Mouse (Mus musculus): ENCODE measurements around the gene Aars2. TPM values are rescaled to one million over a fixed set of nuclear protein-coding genes. Genes with fewer than 3 reads are reported as not detected.

The Aars2 gene
- polyA plus RNA-seq, 1 experiment from 2014 or later = 14.3 TPM

DNA sequence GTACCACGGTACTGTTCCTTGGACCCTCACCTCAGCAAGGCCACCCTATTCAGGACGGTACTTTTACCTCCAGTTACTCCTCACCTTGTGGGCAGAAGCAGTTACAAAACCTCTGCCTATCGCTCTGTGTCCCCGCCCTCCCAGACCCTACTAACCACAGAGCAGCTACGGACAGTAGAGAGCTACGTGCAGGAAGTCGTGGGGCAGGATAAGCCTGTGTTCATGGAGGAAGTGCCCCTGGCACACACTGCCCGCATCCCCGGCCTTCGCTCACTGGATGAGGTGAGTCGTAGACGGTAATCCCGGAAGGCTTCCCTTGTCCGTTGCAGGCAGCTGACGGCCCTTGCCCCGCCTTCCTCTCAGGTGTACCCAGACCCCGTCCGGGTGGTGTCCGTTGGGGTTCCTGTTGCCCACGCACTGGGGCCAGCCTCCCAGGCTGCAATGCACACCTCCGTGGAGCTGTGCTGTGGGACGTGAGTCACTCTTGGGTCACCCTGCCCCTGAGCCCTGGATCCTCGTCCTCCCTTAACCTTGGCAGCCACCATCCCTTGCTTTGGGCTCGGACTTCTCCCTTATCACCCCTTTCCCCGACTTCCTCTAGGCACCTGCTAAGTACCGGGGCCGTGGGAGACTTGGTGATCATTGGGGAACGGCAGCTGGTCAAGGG lies 11.0 kb downstream of the Aars2 start:
- DNase-seq (ENCODE audit: low spot score) (no peak), ATAC-seq (replicated peaks; ENCODE audit: insufficient number of reproducible peaks, low FRiP score, low TSS enrichment, low read depth) (no peak)
- Histone ChIP-seq H3K4me2 (ENCODE audit: low read depth, low read length) (no peak overlapping the region), H3K9ac (replicated peaks; ENCODE audit: low read length) (no peak overlapping the region), H3K27me3 (ENCODE audit: control insufficient read depth, insufficient read depth, low read length) (no peaks in the 10 kb centered on the region), H3K36me3 (replicated peaks; ENCODE audit: control insufficient read depth, insufficient read depth, low read depth, low read length) (no peaks in the 10 kb centered on the region; the same call in 1 of the 2 replicates), H3K9me3 (replicated peaks; ENCODE audit: control insufficient read depth, low read length) (no peaks in the 10 kb centered on the region), H3K27ac (replicated peaks; ENCODE audit: low read depth, low read length) (no peak overlapping the region), H3K4me1 (ENCODE audit: control insufficient read depth, insufficient read depth, low read length) (no peaks in the 10 kb centered on the region), H3K4me3 (ENCODE audit: low read depth, low read length) (no peak overlapping the region)
- WGBS = 90% methylated on average over 28 of the region's 28 CpGs

DNA sequence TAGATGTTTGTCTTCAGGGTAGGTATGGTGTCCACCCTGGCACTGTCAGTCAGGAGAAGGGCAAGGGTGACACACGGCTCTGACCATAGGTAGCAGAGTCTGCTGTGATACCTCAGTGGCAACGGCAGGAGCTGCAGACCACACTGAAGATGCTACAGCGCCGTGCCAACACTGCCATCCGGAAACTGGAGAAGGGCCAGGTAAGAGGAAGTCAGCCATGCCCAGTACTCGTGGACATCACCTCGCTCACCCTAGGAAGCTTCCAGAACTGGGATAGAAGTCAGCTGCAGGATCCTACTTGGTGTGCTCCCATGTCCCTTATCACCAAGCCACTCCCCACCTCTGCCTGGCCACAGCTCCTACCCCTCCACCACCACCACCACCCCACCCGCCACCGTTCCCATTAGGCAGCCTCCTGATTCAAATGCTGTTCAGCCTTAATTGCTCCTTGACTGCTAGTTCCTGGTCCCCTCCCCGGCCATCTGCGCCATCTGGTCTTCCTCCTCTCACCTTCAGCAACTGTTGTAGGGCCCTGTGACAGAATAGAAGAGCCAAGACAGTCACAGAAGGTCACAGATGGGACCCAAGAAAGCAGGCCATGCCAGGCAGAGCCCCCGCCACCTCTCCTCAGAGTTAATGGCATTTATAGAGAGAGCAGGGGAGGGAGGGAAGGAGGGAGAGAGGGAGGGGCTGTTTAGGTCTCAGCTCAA lies 12.3 kb downstream of the Aars2 start:
- H3K4me2 ChIP-seq (ENCODE audit: low read depth, low read length) = no peak overlapping the region
- DNase-seq (ENCODE audit: low spot score) = no peak
- no peaks in the 10 kb centered on the region; the same call in 1 of the 2 replicates for H3K4me1 ChIP-seq (ENCODE audit: control insufficient read depth, insufficient read depth, low read length)
- H3K36me3 ChIP-seq (replicated peaks; ENCODE audit: control insufficient read depth, insufficient read depth, low read depth, low read length) = no peaks in the 10 kb centered on the region; the same call in 1 of the 2 replicates
- no peak overlapping the region for H3K9ac ChIP-seq (replicated peaks; ENCODE audit: low read length)
- H3K9me3 ChIP-seq (replicated peaks; ENCODE audit: control insufficient read depth, low read length) = no peaks in the 10 kb centered on the region
- H3K27ac ChIP-seq (replicated peaks; ENCODE audit: low read depth, low read length) = no peak overlapping the region
- H3K27me3 ChIP-seq (ENCODE audit: control insufficient read depth, insufficient read depth, low read length) = no peaks in the 10 kb centered on the region
- 85% methylated on average over 12 of the region's 12 CpGs for WGBS
- ATAC-seq (replicated peaks; ENCODE audit: insufficient number of reproducible peaks, low FRiP score, low TSS enrichment, low read depth) = no peak
- H3K4me3 ChIP-seq (ENCODE audit: low read depth, low read length) = no peak overlapping the region

DNA sequence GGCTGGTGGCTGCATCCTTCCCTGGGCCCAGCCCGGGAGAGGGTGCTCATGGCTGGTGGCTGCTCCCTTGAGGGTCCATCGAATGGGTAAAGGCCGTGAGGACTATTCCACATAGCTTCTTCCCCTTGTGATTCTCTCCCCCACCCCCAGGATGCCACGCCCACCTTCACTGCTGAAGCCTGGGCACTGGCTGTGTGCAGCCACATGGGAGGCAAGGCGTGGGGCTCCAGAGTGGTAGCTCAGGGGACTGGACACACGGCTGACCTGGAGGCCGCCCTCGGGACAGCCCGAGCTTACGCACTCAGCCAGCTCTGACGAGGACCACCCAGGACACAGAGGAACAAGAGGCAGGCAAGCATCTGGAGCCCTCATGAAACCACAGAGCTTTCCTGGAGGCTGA lies 13.5 kb downstream of the Aars2 start:
- DNase-seq (ENCODE audit: low spot score) (no peak), ATAC-seq (replicated peaks; ENCODE audit: insufficient number of reproducible peaks, low FRiP score, low TSS enrichment, low read depth) (no peak)
- H3K27ac ChIP-seq (replicated peaks; ENCODE audit: low read depth, low read length) = no peak overlapping the region
- H3K4me3 ChIP-seq (ENCODE audit: low read depth, low read length) = no peak overlapping the region
- no peak overlapping the region for H3K9ac ChIP-seq (replicated peaks; ENCODE audit: low read length)
- H3K4me1 ChIP-seq (ENCODE audit: control insufficient read depth, insufficient read depth, low read length) = no peaks in the 10 kb centered on the region; the same call in 1 of the 2 replicates
- no peaks in the 10 kb centered on the region for H3K9me3 ChIP-seq (replicated peaks; ENCODE audit: control insufficient read depth, low read length)
- no peaks in the 10 kb centered on the region for H3K27me3 ChIP-seq (ENCODE audit: control insufficient read depth, insufficient read depth, low read length)
- H3K4me2 ChIP-seq (ENCODE audit: low read depth, low read length) = no peak overlapping the region
- WGBS = 84% methylated on average over 11 of the region's 11 CpGs
- H3K36me3 ChIP-seq (replicated peaks; ENCODE audit: control insufficient read depth, insufficient read depth, low read depth, low read length) = no peaks in the 10 kb centered on the region; the same call in 1 of the 2 replicates

DNA sequence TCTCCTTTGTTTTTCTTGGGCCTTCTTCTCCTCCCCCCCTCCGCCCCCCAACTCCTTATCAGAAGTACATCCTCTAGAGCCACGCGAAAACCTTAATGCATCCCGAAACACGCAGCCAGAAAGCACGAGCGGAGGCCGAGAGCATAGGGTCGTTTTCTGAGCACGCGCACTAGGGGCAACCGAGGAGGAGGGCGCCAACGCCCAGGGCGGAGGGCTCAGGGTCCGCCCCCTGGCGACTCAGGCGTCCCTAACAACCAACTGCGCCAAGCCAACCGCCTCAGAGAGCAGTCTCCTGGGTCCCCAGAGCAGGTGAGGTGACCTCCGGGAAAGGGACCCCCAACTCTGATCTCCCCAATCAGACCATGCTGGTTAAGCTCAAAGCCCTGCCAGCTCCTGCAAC lies 16.6 kb downstream of the Aars2 start, which contains the start of gene Tcte1:
Gene Tcte1, plus strand, starts transcription at position 172 of the 400 bp plus-strand sequence.
- H3K9me3 ChIP-seq (replicated peaks; ENCODE audit: control insufficient read depth, low read length) = no peaks in the 10 kb centered on the region
- DNase-seq (ENCODE audit: low spot score) (peak; percentile 90), ATAC-seq (replicated peaks; ENCODE audit: insufficient number of reproducible peaks, low FRiP score, low TSS enrichment, low read depth) (peak; percentile 76)
- WGBS = 0% methylated on average over 21 of the region's 21 CpGs
- no peaks in the 10 kb centered on the region; the same call in 1 of the 2 replicates for H3K4me1 ChIP-seq (ENCODE audit: control insufficient read depth, insufficient read depth, low read length)
- H3K27me3 ChIP-seq (ENCODE audit: control insufficient read depth, insufficient read depth, low read length) = no peaks in the 10 kb centered on the region
- no peak within 1 kb of the TSS for H3K27ac ChIP-seq (replicated peaks; ENCODE audit: low read depth, low read length)
- no peaks in the 10 kb centered on the region for H3K36me3 ChIP-seq (replicated peaks; ENCODE audit: control insufficient read depth, insufficient read depth, low read depth, low read length)
- H3K4me2 ChIP-seq (ENCODE audit: low read depth, low read length) = peak within 1 kb of the TSS; percentile 65
- H3K4me3 ChIP-seq (ENCODE audit: low read depth, low read length) = peak within 1 kb of the TSS; percentile 35
- peak within 1 kb of the TSS; percentile 59 for H3K9ac ChIP-seq (replicated peaks; ENCODE audit: low read length)

DNA sequence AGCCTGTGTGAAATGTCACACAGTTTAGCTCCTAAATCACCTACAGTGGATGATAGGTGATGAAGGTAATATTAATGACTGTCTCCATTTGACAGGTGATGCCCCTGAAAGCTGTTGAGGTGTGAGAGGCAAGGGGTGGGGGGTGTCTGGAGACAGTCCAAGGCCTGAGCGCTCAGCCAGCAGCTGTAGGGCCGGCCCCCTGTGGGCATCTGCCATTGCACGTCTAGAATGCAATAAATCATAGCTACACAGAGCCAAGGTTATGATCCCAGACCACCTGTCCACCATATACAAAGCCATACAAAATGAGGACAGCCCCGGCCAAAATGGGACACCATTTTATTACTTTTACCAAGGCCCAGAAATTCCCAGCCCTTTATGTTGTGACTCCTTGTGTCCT lies 18.3 kb downstream of the Aars2 start:
- no peak for ATAC-seq (replicated peaks; ENCODE audit: insufficient number of reproducible peaks, low FRiP score, low TSS enrichment, low read depth)
- no peak for DNase-seq (ENCODE audit: low spot score)
- H3K4me3 ChIP-seq (ENCODE audit: low read depth, low read length) = no peak overlapping the region
- no peaks in the 10 kb centered on the region for H3K9me3 ChIP-seq (replicated peaks; ENCODE audit: control insufficient read depth, low read length)
- H3K4me1 ChIP-seq (ENCODE audit: control insufficient read depth, insufficient read depth, low read length) = no peaks in the 10 kb centered on the region; the same call in 1 of the 2 replicates
- whole genome bisulfite sequencing = 76% methylated on average over 4 of the region's 4 CpGs
- H3K4me2 ChIP-seq (ENCODE audit: low read depth, low read length) = no peak overlapping the region
- no peak overlapping the region for H3K9ac ChIP-seq (replicated peaks; ENCODE audit: low read length)
- no peaks in the 10 kb centered on the region for H3K27me3 ChIP-seq (ENCODE audit: control insufficient read depth, insufficient read depth, low read length)
- no peak overlapping the region for H3K27ac ChIP-seq (replicated peaks; ENCODE audit: low read depth, low read length)
- no peaks in the 10 kb centered on the region for H3K36me3 ChIP-seq (replicated peaks; ENCODE audit: control insufficient read depth, insufficient read depth, low read depth, low read length)

DNA sequence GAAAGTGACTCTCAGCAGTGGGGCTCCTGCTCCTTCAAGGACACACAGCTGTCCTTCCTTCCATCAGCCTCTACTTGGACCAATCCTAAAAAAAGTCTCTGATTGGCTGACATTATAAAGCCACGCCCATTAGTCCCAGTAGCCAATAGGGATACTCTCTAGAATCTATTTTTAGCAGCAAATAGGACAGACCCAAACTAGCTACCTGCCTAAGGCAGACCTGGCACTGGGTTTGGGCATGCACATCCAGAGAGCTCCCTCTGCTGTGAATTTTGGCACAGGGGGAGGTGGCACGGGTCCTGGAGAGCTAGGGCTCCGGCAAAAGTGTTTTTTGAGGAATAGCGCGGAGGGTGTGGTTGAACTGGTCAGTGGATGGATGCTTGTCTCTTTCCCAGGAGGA lies 19.9 kb downstream of the Aars2 start:
- no peak for ATAC-seq (replicated peaks; ENCODE audit: insufficient number of reproducible peaks, low FRiP score, low TSS enrichment, low read depth)
- H3K36me3 ChIP-seq (replicated peaks; ENCODE audit: control insufficient read depth, insufficient read depth, low read depth, low read length) = no peaks in the 10 kb centered on the region
- no peaks in the 10 kb centered on the region for H3K27me3 ChIP-seq (ENCODE audit: control insufficient read depth, insufficient read depth, low read length)
- H3K4me3 ChIP-seq (ENCODE audit: low read depth, low read length) = no peak overlapping the region
- 25% methylated on average over 5 of the region's 5 CpGs for WGBS
- no peak overlapping the region for H3K4me2 ChIP-seq (ENCODE audit: low read depth, low read length)
- no peak overlapping the region for H3K9ac ChIP-seq (replicated peaks; ENCODE audit: low read length)
- no peaks in the 10 kb centered on the region; the same call in 1 of the 2 replicates for H3K4me1 ChIP-seq (ENCODE audit: control insufficient read depth, insufficient read depth, low read length)
- H3K9me3 ChIP-seq (replicated peaks; ENCODE audit: control insufficient read depth, low read length) = no peaks in the 10 kb centered on the region
- no peak for DNase-seq (ENCODE audit: low spot score)
- no peak overlapping the region for H3K27ac ChIP-seq (replicated peaks; ENCODE audit: low read depth, low read length)

DNA sequence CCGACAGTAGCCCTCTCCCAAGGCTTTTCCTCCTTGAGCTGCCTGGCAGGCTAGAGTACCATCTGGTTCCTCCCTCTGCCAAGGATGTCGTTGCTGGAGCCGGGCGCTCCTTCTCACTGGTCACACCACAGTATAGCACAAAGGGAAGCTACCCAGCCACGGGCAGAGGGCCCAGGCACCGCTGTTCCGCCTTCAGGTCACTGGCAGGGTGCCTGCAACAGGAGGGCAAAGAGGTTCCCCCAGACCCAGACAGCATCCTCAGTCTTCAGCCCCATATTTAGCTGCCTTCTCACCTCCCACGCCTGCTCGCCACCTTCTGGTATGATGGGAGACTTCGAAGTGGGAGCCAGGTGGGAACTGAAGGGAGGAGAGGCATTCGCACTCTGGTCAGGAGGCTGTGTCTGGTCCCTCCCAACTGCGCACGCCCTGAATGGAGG lies 23.7 kb downstream of the Aars2 start:
- Histone ChIP-seq H3K4me2 (ENCODE audit: low read depth, low read length) (no peak overlapping the region), H3K36me3 (replicated peaks; ENCODE audit: control insufficient read depth, insufficient read depth, low read depth, low read length) (no peaks in the 10 kb centered on the region), H3K9ac (replicated peaks; ENCODE audit: low read length) (no peak overlapping the region), H3K27ac (replicated peaks; ENCODE audit: low read depth, low read length) (no peak overlapping the region), H3K4me3 (ENCODE audit: low read depth, low read length) (no peak overlapping the region), H3K9me3 (replicated peaks; ENCODE audit: control insufficient read depth, low read length) (no peaks in the 10 kb centered on the region), H3K27me3 (ENCODE audit: control insufficient read depth, insufficient read depth, low read length) (peaks cover 6% of the 10 kb centered on the region; the same call in 1 of the 2 replicates), H3K4me1 (ENCODE audit: control insufficient read depth, insufficient read depth, low read length) (no peaks in the 10 kb centered on the region)
- 54% methylated on average over 13 of the region's 13 CpGs for WGBS
- ATAC-seq (replicated peaks; ENCODE audit: insufficient number of reproducible peaks, low FRiP score, low TSS enrichment, low read depth) = no peak
- no peak for DNase-seq (ENCODE audit: low spot score)

DNA sequence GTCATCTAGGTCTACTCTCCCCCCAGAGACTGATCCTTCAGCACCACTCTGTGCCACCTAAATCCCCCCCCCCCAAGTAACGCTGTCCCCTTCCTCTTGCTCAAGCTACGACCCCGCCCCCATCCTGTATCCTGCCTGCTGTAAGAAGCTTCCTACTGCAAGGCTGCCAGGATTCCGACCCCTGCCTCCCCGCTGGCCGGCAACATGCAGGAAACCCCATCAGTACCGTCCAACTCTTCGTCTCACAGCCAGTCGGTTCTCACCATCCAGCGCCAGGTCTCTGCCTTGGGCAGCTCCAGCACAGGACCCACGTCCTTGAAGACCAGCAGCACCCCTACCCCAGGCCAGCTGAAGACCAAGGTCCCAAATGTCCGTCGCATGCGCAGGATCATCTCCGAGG lies 26.3 kb downstream of the Aars2 start:
- 48% methylated on average over 15 of the region's 15 CpGs for WGBS
- no peaks in the 10 kb centered on the region for H3K4me1 ChIP-seq (ENCODE audit: control insufficient read depth, insufficient read depth, low read length)
- H3K4me3 ChIP-seq (ENCODE audit: low read depth, low read length) = no peak overlapping the region
- peaks cover 8% of the 10 kb centered on the region; the same call in 1 of the 2 replicates for H3K27me3 ChIP-seq (ENCODE audit: control insufficient read depth, insufficient read depth, low read length)
- no peak overlapping the region for H3K27ac ChIP-seq (replicated peaks; ENCODE audit: low read depth, low read length)
- no peaks in the 10 kb centered on the region for H3K36me3 ChIP-seq (replicated peaks; ENCODE audit: control insufficient read depth, insufficient read depth, low read depth, low read length)
- H3K4me2 ChIP-seq (ENCODE audit: low read depth, low read length) = no peak overlapping the region
- no peaks in the 10 kb centered on the region for H3K9me3 ChIP-seq (replicated peaks; ENCODE audit: control insufficient read depth, low read length)
- ATAC-seq (replicated peaks; ENCODE audit: insufficient number of reproducible peaks, low FRiP score, low TSS enrichment, low read depth) (no peak), DNase-seq (ENCODE audit: low spot score) (no peak)
- no peak overlapping the region for H3K9ac ChIP-seq (replicated peaks; ENCODE audit: low read length)
